Mouse (Mus musculus): ENCODE measurements around the gene Cul9. TPM values are rescaled to one million over a fixed set of nuclear protein-coding genes. Genes with fewer than 3 reads are reported as not detected.
"Not testable (repeated sequence)": the region's sequence is repeated elsewhere in the genome, so short reads cannot be mapped to it uniquely, and the experiment has no call there.

The Cul9 gene
- polyA plus RNA-seq, 1 experiment from 2014 or later = 15.3 TPM

DNA sequence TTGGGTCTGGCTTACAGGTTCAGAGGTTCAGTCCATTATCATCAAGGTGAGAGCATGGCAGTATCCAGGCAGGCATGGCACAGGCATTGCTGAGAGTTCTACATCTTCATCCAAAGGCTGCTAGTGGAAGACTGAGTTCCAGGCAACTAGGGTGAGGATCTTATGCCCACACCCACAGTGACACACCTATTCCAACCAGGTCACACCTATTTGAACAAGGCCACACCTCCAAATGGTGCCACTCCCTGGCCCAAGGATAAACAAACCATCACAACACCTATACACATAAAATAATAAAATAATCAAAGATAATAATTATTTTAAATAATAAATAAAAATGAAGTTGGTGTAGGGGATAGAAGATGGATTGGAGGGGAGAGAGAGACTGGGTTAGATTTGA is 50.1 kb downstream of the Cul9 start:
- H3K4me1 ChIP-seq = not testable (repeated sequence)

DNA sequence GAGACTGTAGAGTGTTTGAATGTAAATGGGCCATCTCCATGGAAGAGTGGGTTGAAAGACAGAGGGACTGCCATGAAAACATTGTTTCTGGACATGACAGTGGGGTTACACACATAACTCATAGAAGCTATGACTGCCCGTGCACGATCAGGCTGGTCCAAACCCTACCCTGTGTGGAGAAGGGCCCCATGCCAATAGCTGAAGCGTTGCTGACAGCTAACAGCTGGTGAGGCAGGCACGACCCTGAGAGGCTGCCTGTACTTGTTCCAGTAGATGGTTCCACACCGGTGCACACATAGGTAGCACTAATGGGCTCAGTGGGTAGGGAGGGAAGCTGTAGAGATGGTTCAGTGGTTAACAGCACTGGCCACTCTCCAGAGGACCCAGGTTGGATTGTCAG is 50.7 kb downstream of the Cul9 start:
- 86% methylated on average over 5 of the region's 5 CpGs for WGBS
- peaks cover 22% of the 10 kb centered on the region; the same call in 1 of the 2 replicates for H3K36me3 ChIP-seq
- no peak for ATAC-seq (ENCODE audit: low FRiP score, low read depth)

More for the DNA sequence above, 50.1 kb downstream of the Cul9 start:
- not testable (repeated sequence) for H3K9ac ChIP-seq; H3K4me3 ChIP-seq; H3K4me2 ChIP-seq (replicated peaks); H3K9me3 ChIP-seq; H3K27me3 ChIP-seq (replicated peaks); H3K27ac ChIP-seq
- peaks cover 28% of the 10 kb centered on the region; the same call in 1 of the 2 replicates for H3K36me3 ChIP-seq
- ATAC-seq (ENCODE audit: low FRiP score, low read depth) = peak; percentile 10; the same call in 1 of the 2 replicates

DNA sequence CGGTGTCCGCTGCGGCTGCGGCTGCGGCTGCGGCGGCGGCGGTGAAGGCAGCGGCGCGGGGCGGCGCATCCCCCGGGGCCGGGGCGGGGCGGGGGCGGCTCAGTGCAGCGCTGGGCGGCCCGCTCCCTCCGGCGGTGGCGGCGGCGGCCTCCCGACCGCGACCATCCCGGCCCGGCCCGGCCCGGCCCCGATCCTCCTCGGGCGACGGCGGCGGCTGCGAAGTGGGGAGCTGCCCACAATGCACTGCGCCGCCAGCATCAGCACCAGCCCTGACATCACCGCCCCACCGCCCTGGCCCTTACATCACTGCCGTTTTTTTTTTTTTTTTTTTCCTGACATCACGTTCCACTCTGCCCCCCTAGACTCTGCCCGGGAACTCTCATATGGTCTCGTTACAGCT is 58.8 kb downstream of the Cul9 start, which contains the start of gene Ttbk1:
Gene Ttbk1, minus strand, starts transcription at position 245 of the 400 bp plus-strand sequence.
- WGBS = 0% methylated on average over 23 of the region's 49 CpGs
- H3K4me2 ChIP-seq (replicated peaks) = peak within 1 kb of the TSS; percentile 63
- peaks cover 40% of the 10 kb centered on the region for H3K4me1 ChIP-seq
- H3K9me3 ChIP-seq = no peaks in the 10 kb centered on the region
- peak; percentile 68 for ATAC-seq (ENCODE audit: low FRiP score, low read depth)
- peaks cover 48% of the 10 kb centered on the region for H3K27me3 ChIP-seq (replicated peaks)
- H3K27ac ChIP-seq = peak within 1 kb of the TSS; percentile 68
- peak within 1 kb of the TSS; percentile 83 for H3K4me3 ChIP-seq
- no peaks in the 10 kb centered on the region for H3K36me3 ChIP-seq
- H3K9ac ChIP-seq = peak within 1 kb of the TSS; percentile 95

More for the DNA sequence above, 50.7 kb downstream of the Cul9 start:
- Histone ChIP-seq H3K27me3 (replicated peaks) (peaks cover 2% of the 10 kb centered on the region; the same call in 1 of the 2 replicates), H3K4me2 (replicated peaks) (no peak overlapping the region), H3K4me1 (peaks cover 7% of the 10 kb centered on the region; the same call in 1 of the 2 replicates), H3K27ac (no peak overlapping the region), H3K9ac (no peak overlapping the region), H3K9me3 (no peaks in the 10 kb centered on the region), H3K4me3 (no peak overlapping the region)

DNA sequence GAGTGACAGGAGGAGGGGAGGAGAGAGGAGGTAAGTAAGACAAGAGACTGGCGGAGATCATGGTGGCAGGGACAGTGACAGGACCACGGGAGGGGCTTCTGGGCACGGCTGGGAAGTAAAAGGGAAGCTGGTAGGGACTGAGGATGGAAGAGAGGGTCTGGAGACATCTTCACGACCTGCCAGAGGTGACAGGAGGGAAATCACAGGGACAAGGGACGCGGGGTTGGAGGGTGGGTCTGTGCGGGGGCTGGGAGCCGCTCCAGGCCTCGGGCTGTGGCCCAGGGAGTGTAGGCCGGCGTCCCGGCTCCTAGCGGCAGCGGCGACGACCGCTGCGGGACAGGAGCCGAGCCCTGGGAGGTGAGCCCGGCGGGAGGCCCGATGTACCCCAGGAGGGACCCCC is 59.2 kb downstream of the Cul9 start:
- peak; percentile 52 for ATAC-seq (ENCODE audit: low FRiP score, low read depth)
- Histone ChIP-seq H3K4me3 (peak overlapping the region; percentile 83), H3K27me3 (replicated peaks) (peaks cover 48% of the 10 kb centered on the region), H3K9me3 (no peaks in the 10 kb centered on the region), H3K4me1 (peaks cover 40% of the 10 kb centered on the region), H3K27ac (peak overlapping the region; percentile 68), H3K4me2 (replicated peaks) (peak overlapping the region; percentile 63), H3K36me3 (no peaks in the 10 kb centered on the region; the same call in 1 of the 2 replicates), H3K9ac (peak overlapping the region; percentile 95)
- 4% methylated on average over 11 of the region's 22 CpGs for WGBS

DNA sequence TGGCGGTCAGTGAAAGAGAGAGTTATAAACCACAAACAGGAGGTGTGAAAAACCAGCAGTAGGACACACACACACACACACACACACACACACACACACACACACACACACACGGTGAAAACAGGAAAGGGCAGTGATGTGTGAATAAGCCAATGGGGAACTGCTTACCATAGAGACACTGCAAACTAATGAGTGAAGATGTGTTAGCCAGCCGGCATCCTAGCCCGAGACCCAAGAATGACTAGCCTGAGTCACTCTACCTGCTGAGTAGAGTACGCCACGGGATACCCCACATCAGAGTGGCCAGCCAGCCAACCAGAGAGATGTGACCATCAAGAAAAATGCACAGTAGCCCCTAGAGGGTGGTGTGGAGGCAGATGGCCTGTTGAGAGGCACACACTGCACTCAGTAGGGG is 61.7 kb downstream of the Cul9 start:
- 8% methylated on average over 6 of the region's 6 CpGs for WGBS
- H3K4me1 ChIP-seq = peaks cover 40% of the 10 kb centered on the region

DNA sequence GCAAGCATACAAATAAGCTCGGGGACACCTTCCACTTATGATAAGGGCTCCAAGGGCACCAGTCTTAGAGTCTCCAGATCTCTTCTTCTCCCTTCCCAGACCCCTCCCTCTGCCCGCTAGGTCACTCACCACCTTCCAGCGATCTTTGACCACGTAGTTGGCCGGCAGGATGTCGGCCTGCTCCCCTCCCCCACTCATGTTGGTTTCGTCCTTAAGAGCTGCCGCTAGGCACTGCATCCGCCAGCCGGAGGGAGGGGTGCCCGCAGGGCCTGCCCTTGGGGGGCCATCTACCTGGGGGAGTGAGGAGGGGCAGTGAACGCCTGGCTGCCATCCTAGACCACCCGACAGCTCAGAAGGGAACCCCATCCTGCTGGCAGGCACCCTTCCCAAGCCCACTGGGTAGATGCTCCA is 62.2 kb downstream of the Cul9 start:
- peak overlapping the region; percentile 27 for H3K9ac ChIP-seq
- H3K27me3 ChIP-seq (replicated peaks) = peaks cover 43% of the 10 kb centered on the region
- H3K4me3 ChIP-seq = peak overlapping the region; percentile 31
- peak overlapping the region; percentile 12; the same call in 1 of the 2 replicates for H3K27ac ChIP-seq
- WGBS = under 1% methylated on average over 13 of the region's 13 CpGs
- peak overlapping the region; percentile 63 for H3K4me2 ChIP-seq (replicated peaks)
- H3K4me1 ChIP-seq = peaks cover 40% of the 10 kb centered on the region
- peaks cover 12% of the 10 kb centered on the region for H3K36me3 ChIP-seq
- no peak for ATAC-seq (ENCODE audit: low FRiP score, low read depth)
- no peaks in the 10 kb centered on the region for H3K9me3 ChIP-seq

More for the DNA sequence above, 61.7 kb downstream of the Cul9 start:
- no peaks in the 10 kb centered on the region for H3K9me3 ChIP-seq
- H3K4me2 ChIP-seq (replicated peaks) = peak overlapping the region; percentile 63
- peaks cover 45% of the 10 kb centered on the region for H3K27me3 ChIP-seq (replicated peaks)
- peaks cover 8% of the 10 kb centered on the region for H3K36me3 ChIP-seq
- H3K27ac ChIP-seq = no peak overlapping the region
- H3K9ac ChIP-seq = peak overlapping the region; percentile 27
- no peak; the same call in 1 of the 2 replicates for ATAC-seq (ENCODE audit: low FRiP score, low read depth)
- peak overlapping the region; percentile 31 for H3K4me3 ChIP-seq

DNA sequence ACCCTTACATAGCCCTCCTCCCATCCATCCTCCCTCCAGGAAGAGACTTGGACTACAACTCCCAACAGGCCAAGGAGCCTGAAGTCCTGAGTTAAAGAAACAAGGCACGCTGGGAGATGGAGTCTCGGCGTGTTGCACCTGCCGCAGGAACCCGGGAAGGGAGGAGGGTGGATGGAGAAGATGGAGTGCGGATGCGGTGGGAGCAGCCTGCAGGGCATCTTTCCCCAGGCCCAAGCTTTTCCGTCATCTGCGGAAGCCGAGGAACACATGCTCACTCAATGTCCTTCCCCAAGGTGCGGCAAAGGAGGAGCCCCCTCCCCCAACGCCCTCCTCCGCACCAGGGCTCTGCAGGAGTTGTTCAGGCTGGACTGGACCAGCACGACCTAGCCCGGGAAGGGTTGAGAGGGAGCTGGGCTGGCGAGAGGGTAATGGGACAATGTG is 62.6 kb downstream of the Cul9 start:
- Histone ChIP-seq H3K4me2 (replicated peaks) (peak overlapping the region; percentile 63), H3K27ac (peak overlapping the region; percentile 12; the same call in 1 of the 2 replicates), H3K4me3 (peak overlapping the region; percentile 31), H3K36me3 (peaks cover 17% of the 10 kb centered on the region), H3K27me3 (replicated peaks) (peaks cover 40% of the 10 kb centered on the region), H3K9ac (peak overlapping the region; percentile 27), H3K4me1 (peaks cover 40% of the 10 kb centered on the region), H3K9me3 (no peaks in the 10 kb centered on the region)
- ATAC-seq (ENCODE audit: low FRiP score, low read depth) = peak; percentile 46
- 1% methylated on average over 16 of the region's 16 CpGs for WGBS

DNA sequence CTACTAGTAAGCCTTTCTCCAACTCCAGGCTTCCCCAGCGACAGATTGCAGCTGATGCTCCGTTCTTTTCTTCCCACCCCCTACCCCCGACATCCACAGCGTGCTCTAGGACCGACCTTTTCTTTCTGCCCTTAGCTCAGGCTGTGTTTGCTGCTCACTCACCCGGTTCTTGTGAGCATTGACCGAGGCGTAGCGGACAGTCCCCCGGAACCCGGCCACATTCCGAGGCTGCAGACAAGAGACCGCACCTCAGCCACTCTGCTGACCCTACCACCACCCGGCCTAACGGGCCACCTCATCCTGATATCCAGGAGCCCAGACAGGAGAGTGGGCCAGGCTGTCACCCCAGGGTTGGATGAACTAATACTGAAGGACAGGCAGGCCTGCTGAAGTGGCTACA is 68.9 kb downstream of the Cul9 start:
- Histone ChIP-seq H3K9ac (no peak overlapping the region), H3K9me3 (no peaks in the 10 kb centered on the region), H3K4me2 (replicated peaks) (no peak overlapping the region), H3K4me1 (no peaks in the 10 kb centered on the region), H3K4me3 (no peak overlapping the region), H3K27me3 (replicated peaks) (no peaks in the 10 kb centered on the region), H3K27ac (no peak overlapping the region), H3K36me3 (peaks cover 72% of the 10 kb centered on the region)
- WGBS = 87% methylated on average over 15 of the region's 15 CpGs
- ATAC-seq (ENCODE audit: low FRiP score, low read depth) = no peak

DNA sequence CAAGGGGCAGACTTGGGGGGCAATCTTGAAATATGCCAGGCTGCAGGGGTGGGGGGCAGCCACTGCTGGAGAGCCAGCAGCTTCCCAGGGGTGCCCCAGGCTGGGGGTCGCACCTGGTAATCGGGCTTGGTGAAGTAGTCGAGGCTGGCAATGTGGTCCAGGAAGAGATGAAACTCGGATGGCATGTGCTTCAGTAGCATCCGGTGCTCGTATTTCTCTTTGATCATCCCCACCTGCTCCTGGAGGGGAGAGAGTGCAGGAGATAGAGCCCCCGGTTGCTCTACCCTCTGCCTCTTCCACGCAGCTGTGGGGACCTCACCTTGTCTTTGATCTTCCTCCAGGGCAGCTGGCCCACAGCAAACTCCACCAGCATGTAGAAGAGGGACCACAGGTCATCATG is 69.6 kb downstream of the Cul9 start:
- H3K9ac ChIP-seq = no peak overlapping the region
- H3K27me3 ChIP-seq (replicated peaks) = no peaks in the 10 kb centered on the region
- no peak overlapping the region for H3K4me3 ChIP-seq
- no peaks in the 10 kb centered on the region for H3K4me1 ChIP-seq
- no peak overlapping the region for H3K27ac ChIP-seq
- 77% methylated on average over 8 of the region's 8 CpGs for WGBS
- H3K36me3 ChIP-seq = peaks cover 73% of the 10 kb centered on the region
- H3K9me3 ChIP-seq = no peaks in the 10 kb centered on the region
- no peak overlapping the region for H3K4me2 ChIP-seq (replicated peaks)
- ATAC-seq (ENCODE audit: low FRiP score, low read depth) = no peak

DNA sequence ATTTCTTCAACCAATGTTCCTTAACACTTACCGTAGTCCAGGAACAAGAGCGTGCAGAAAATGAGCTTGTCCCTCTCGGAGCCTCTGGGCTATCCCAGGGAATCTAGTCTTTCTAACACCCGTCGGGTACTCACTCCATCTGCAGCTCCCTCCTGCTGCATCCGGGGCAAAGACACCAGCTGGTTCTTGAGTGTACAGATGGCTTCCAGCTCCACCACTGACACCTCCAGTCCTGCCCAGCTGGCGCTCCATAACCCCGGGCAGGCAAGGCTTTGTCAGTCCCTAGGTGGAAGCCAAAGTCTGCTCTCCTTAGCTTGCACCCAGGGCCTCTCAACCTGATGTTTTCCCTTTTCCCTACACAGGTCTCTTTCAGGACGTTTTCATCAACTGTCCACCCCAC is 78.4 kb downstream of the Cul9 start:
- H3K27ac ChIP-seq = no peak overlapping the region
- no peak overlapping the region for H3K4me3 ChIP-seq
- H3K27me3 ChIP-seq (replicated peaks) = no peaks in the 10 kb centered on the region
- 73% methylated on average over 9 of the region's 9 CpGs for WGBS
- H3K36me3 ChIP-seq = peaks cover 64% of the 10 kb centered on the region
- H3K9me3 ChIP-seq = no peaks in the 10 kb centered on the region
- no peaks in the 10 kb centered on the region for H3K4me1 ChIP-seq
- H3K9ac ChIP-seq = no peak overlapping the region
- H3K4me2 ChIP-seq (replicated peaks) = no peak overlapping the region
- ATAC-seq (ENCODE audit: low FRiP score, low read depth) = no peak

DNA sequence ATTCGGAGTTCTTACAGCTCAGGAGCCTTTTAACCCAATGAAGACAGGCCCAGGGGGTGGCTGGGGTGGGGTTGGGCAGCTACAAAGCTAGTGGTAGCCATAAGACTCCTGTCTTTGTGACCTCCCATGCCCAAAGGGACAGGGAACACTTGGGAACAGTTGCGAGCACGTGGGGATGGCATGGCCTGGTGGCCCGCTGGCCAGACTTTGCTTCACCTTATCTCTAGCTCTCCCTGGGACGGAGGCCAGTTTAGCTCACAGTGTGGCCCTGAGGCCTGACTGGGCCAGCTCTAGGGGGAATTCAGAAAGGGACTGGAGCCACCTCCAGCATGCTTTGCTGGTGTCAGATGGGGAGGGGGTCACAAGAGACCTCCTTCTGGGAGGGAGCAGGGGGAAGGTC is 84.0 kb downstream of the Cul9 start:
- Histone ChIP-seq H3K9ac (no peak overlapping the region), H3K4me3 (no peak overlapping the region), H3K4me1 (peaks cover 7% of the 10 kb centered on the region; the same call in 1 of the 2 replicates), H3K9me3 (no peaks in the 10 kb centered on the region), H3K4me2 (replicated peaks) (no peak overlapping the region), H3K36me3 (peaks cover 34% of the 10 kb centered on the region), H3K27ac (no peak overlapping the region), H3K27me3 (replicated peaks) (peaks cover 48% of the 10 kb centered on the region)
- no peak for ATAC-seq (ENCODE audit: low FRiP score, low read depth)
- WGBS = 88% methylated on average over 5 of the region's 5 CpGs

DNA sequence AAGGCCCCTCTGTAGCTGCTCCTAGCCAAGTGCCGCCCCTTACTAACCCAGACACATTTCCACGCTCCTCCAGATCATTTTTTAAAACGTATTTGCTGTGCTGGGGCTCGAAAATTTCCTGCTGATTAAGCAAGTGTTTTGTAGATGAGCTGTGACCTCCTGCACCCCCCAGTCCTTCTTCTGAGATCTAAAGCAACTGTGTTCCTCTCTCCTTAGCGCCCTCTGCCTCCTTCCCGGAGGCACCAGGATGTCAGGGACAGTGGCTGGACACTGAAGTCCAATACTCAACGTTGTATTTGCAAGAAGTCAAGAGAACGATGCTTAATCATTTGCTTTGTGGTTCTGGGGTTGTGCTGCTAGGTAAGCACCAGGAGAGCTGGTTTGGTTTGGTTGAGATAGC is 84.8 kb downstream of the Cul9 start:
- Histone ChIP-seq H3K27me3 (replicated peaks) (peaks cover 55% of the 10 kb centered on the region), H3K9ac (no peak overlapping the region), H3K27ac (no peak overlapping the region), H3K4me2 (replicated peaks) (peak overlapping the region; percentile 40), H3K4me1 (peaks cover 7% of the 10 kb centered on the region; the same call in 1 of the 2 replicates), H3K9me3 (no peaks in the 10 kb centered on the region), H3K4me3 (0 out of 2 replicates have a peak overlapping the region, but pooled peaks have one; percentile 4), H3K36me3 (peaks cover 25% of the 10 kb centered on the region; the same call in 1 of the 2 replicates)
- ATAC-seq (ENCODE audit: low FRiP score, low read depth) = no peak
- 11% methylated on average over 8 of the region's 8 CpGs for WGBS

DNA sequence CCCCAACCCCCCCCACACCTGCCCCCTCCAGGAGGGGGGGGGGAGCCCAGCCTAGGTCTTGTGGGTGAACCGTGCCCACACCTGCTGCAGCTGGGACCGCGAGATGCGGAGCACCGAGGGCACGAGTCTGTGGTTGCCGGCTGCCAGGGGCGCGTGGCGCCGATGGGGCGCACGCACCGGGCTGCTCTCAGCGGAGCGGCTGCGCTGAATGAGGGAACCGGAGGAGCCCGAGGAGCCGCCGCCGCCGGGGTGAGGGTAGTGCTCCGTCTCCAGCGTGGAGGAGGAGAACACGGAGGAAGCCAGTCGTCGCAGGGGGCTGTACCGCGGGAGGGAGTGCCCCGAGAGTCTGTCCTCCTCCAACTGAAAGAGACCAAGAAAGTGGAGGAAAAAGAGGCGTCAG is 85.5 kb downstream of the Cul9 start:
- Histone ChIP-seq H3K9ac (no peak overlapping the region), H3K4me2 (replicated peaks) (peak overlapping the region; percentile 40), H3K9me3 (no peaks in the 10 kb centered on the region), H3K4me1 (peaks cover 14% of the 10 kb centered on the region), H3K4me3 (peak overlapping the region; percentile 4; the same call in 1 of the 2 replicates), H3K36me3 (peaks cover 18% of the 10 kb centered on the region; the same call in 1 of the 2 replicates), H3K27ac (no peak overlapping the region), H3K27me3 (replicated peaks) (peaks cover 61% of the 10 kb centered on the region)
- ATAC-seq (ENCODE audit: low FRiP score, low read depth) = no peak
- WGBS = 3% methylated on average over 32 of the region's 32 CpGs
